Mouse (Mus musculus) lung, postnatal 4 days (tissue): Measurements from ENCODE around the gene Epn3.

ENCODE experiments used
- DNase-seq, 2 experiments: peaks; one replicate each; pipeline ENCODE4 v3.0.0; 2021

Gene Epn3

DNA sequence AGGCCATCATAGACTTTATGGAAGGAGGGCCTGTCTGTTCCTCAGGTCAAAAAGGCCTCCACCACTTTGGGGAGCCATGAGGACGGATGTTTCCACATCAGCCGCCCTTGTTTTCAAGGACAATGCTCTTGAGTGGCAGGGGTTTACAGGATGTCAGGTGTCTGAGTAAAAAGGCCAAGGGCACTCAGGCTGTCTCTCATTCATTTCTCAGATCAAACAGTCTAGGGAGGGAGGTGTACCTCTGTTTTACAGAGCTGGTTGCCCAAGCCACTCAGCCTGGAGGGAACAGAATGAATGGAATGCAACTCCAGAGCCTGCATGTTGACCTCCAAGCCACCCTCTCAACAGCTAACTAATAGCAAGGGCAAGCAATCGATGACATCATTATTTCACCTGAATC, 4.4 kb downstream of the Epn3 start:
- DNase-seq: peak; percentile 57 to 76

DNA sequence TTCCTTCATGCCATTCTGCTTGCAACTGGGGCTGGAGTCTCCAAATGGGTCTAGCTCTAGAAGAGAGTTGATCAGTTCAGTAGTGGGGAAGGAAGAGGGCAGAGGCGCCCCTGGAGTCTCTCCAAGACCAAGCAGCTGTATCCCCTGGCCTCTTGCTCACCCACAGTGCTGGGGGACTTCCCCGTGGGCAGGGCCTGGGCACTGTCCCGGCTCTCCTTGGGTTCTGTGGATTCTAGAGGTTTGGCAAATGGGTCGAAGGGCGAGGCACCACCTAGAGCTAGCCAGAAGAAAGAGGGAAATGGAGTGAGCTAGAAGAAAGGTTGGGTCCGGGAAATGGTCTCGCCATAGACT, 8.1 kb downstream of the Epn3 start:
- DNase-seq: no peak

DNA sequence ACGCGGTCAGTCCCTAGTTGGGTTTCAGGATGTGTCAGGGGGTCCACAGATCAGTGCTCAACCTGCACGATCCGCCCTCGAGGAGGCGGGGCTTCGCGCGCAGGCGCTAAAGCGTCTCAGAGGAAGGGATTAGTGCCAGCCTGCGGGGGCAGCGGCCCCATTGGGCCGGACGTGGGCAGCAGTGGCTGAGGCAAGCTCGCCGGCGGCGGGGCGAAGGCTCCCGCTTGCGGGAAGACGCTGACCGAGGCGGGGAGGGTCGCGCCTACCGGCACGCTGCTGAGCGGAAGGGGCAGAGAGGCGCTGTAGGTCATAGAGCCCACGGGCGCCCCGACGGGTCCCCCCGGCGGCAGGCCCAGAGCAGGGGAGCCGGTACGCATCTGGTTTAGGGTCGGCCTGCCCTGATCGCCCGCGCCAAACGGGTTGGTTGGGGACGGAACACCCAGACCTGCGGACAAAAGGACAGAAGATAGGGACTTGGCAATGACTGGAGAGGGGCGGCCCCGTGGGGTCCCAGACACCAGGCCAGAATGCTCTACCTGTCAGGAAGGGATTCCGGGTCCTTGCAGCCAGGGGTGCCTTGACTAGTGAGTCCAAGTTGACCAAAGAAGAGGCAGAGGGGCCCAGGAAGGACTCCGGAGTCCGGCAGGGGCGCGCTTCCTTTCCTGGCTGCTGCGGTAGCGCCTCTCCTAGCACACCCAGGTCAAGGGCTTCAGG, 8.6 kb downstream of the Epn3 start:
- peak; percentile 55 to 72 for DNase-seq

DNA sequence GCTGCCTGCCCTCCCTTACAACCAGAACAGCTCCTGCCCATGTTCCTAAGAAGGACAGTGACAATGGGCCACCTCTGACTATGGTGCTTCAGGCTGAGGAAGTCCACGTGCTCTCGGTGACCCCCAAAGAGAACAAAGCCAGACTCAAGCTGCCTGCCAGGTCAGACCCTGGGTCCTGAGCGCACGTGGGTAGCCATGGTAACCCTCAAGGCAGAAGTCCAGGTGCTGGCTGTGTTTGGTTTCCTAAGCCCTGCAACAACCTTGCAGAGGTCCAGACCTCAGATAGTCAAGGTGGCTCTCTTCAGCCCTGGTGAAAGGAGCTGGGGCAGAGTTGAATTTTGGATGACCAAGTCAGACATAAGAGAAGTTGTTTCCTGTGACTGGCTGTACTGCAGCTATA, 10.0 kb downstream of the Epn3 start:
- no peak for DNase-seq

DNA sequence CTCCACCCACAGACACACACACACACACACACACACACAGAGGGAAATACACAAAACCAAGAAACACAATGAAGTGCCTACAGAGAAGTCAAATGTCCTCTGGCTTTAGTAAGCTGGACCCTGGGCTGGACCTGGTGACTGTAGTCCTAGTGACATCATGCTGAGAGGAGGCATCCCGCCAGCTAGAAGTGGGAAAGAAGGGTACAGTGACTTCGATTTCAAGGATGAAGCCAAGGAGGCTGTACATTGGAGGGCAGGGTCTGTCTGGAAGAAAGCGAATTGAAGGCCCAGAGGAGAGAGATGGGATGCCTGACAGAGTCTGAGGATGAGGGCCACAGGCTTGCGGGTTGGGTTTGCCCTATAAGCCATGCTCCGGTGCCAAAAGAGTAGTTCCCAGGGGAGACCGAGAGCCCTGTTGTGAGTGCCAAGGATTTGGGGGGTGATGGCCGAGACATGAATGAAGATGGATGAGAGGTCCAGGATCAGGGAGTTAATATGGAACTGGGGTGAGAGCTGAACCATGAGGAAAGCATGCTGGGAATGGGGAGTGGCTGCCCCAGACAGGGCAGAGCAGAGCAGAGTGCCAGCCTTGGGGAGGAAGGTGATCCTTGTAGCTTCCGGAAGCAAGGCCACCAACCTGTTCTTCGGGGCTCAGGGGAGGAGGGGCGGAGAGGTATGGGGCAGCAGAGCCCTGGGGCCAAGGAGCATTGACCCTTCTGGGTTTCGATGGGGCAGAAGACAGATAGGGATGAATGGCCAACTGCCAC, 10.8 kb downstream of the Epn3 start:
- DNase-seq: peak in 1 of 2 experiments; percentile 55

DNA sequence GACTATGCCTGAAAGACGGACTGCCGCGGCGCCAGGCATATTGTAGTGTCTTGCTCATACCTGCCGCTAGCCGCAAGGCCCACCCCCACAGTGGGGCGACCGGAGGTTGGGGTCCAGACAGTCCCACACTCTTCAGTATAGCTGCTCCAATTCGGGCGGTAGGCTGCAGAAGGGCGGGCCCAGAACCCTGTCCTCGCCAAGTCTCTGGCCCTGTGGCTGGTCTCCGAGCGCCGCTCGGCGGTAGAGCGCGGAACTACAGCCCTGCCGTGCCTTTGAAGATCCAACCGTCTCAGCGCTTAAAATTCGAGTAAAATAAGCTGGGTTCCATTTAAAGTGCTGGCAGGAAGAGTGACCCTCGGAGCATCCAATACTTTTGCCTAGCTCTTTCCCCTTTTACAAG, 13.8 kb downstream of the Epn3 start, which contains the start of gene Spata20:
Spata20 (minus strand) TSS at position 179 of the 400 bp plus-strand sequence.
- DNase-seq: peak; percentile 84 to 90

DNA sequence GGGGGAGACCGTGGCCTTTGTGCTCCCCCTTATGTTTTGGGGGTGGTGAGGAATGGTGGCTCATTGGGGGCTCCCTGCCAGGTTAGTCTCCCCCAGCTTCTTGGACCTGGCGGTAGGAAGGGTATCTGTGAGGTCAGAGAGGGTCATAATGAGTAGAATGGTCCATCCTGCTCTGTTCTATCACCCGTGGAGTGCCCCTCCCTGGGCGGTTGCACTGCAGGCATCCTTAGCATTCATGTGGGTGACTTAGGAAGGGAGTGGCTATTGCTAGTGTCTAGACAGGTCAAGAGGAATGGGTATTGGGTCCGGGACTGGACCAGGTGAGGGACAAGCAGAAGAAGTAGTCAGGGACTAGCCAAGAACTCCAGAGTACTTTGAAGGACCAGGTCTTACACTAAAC, 14.6 kb downstream of the Epn3 start:
- DNase-seq: no peak

DNA sequence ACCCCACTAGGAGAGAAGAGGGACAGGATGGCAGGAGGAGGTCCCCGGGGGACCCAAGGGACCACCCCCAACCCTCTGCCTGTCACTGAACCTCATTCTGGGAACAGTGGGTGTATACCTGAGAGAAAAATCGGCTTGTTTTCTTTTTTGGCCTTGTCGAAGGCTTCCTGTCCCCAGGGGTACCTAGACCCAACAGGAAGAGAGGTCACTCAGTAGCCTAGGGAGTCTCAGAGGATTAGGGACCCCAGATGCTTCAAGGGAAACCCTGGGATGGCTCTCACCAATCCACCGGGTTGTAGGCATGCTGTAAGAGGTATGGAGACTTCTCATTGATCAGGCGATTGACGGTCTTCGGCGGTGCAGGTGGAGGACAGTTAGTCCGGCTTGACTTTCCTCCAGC, 15.1 kb downstream of the Epn3 start:
- DNase-seq: no peak

DNA sequence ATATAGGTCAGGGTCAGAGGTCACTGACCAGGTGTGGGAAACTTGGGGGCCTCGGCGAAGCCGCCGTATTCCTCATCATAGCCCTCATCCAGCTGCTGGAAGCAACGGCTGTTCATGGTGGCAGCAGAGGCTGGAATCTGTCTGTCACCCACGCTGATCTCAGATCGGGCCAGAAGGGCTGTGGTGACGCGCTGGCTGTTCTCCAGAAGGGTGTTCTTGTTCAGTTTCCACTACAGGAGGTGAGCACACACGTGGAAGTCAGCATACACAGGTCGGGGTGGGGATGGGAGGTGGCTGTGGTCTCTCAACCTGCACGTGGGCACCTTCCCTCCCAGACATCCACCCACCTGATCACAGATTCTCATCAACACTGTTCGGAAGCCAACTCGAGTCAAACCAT, 15.9 kb downstream of the Epn3 start:
- no peak for DNase-seq

DNA sequence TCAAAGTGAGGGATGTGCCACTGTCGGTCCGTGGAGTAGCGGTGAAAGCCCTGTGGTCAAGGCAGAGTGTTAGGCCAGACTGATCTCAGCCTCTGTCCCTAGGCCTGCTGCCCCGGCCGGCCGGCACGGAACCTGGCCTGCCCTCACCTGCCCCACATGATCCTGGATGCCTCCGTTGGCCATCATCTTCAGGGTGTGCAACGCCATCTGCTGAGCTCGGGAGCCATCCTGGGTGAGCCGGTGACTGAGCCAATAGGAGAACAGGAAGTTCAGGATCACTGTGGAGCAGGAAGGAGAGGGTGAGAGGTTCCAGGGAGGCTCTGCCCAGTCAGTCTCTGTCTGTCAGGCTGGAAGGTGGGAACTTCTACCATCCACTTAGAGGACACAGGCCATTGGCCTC, 16.3 kb downstream of the Epn3 start:
- no peak for DNase-seq

DNA sequence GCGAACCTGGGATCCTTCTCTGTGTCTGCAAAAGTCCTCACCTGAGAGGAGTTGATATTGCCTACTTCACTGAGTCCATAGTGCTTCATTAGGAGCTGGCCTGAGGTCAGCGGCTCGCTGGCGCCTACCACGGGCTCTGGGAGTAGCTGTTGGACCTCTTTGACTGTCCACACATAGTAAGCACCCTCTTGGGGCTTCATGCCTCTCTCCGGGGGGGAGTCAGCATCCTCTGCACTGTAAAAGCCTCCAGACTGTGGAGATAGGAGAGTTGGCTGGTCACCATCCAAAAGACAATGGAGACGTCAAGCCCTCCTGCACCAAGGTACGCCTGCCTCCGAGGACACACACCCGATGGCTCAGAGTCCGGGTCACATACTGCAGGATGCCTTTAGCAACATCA, 17.0 kb downstream of the Epn3 start:
- DNase-seq: no peak

DNA sequence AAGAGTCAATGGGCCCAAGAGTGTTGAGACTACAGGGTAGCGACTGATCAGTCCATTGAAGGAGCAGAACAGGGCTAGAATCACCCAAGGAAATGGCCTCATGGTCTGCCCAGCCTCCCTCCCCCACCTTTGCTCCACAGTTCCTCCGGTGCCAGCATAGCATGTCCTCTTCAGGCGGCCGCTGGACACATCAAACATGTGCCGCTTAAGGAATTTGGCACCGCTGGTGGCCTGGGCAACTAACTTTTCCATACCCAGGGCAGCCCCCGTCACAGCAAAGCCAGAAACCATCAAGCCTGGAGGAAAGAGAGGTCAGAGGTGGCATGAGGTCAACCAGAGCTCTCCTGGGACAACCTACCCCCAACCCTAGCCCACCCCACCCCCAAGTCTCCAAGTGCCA, 17.8 kb downstream of the Epn3 start:
- DNase-seq: no peak

DNA sequence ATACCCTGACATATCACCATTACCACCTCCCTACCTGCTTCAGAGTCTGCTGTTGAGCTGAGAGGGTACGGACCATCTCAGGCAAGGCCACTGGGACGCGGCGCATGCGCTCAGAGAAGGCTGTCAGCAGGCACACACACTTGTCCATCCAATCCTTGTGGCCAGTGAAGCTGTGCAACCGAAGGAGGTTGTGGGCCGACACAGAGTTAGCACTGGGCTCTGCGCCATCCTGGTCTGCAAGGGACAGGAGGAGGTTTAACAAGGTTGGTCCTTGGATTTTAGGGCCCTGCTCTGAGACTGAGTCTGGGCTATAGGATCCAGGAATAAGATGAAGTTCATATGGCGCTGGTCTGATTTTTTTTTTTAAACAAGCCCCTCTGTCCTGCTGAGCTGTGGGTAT, 19.4 kb downstream of the Epn3 start:
- DNase-seq: no peak

DNA sequence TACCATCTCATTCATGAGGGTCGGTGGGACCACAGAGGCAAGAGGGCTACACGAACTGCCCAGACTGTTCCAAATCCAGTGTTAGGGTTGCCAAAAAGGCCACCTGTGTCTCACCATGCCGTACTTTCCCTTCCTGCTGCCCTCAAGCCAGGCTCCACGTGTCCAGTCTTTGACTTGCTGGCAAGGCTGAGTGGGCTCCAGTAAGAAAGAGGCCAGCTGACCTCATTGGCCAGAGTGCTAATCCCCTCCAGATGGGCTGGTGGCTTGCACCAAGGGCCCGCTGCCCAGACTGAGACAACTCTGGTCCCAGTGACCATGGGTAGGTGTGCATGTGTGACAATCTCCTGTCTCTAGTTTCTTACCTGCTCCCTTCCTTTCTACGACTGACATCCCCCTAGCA, 22.1 kb downstream of the Epn3 start:
- no peak for DNase-seq

DNA sequence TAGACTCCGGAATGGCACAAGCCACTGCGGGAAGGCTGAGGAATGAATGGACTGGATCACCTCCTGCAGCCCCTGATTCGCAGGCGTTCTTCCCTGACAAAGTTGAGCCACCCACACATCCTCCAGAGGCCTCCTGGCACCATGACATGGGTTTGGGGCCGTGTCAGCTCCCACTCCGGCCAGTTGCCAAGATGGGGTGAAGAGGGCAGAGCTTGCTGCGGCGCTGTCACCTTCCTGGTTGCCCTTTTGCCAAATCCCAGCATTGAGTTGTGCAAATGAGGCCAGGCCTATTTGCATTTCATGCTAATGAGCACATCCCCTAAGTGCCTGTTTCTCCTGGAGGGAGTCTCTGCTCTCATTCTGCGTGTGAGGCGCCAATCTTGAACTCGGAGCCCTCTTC, 24.1 kb downstream of the Epn3 start:
- peak in 1 of 2 experiments; percentile 43 for DNase-seq

DNA sequence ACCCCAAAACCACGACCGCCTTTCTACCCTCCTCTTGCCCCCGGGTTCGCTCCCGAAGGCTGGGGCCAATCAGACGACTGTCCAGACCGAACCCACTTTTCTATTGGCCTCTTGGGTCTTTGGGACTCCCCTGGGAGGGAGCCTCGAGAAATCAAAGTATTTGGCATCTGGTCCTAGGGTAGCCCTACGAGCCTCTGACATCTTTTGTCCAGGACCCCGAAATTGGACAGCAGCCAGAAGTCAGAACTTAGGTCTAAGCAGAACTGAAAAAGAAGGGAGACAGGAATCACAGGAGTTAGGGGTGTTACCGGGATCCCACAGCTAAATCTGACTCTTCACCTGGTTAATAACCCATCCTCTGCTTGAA, 25.2 kb downstream of the Epn3 start:
- DNase-seq: no peak

DNA sequence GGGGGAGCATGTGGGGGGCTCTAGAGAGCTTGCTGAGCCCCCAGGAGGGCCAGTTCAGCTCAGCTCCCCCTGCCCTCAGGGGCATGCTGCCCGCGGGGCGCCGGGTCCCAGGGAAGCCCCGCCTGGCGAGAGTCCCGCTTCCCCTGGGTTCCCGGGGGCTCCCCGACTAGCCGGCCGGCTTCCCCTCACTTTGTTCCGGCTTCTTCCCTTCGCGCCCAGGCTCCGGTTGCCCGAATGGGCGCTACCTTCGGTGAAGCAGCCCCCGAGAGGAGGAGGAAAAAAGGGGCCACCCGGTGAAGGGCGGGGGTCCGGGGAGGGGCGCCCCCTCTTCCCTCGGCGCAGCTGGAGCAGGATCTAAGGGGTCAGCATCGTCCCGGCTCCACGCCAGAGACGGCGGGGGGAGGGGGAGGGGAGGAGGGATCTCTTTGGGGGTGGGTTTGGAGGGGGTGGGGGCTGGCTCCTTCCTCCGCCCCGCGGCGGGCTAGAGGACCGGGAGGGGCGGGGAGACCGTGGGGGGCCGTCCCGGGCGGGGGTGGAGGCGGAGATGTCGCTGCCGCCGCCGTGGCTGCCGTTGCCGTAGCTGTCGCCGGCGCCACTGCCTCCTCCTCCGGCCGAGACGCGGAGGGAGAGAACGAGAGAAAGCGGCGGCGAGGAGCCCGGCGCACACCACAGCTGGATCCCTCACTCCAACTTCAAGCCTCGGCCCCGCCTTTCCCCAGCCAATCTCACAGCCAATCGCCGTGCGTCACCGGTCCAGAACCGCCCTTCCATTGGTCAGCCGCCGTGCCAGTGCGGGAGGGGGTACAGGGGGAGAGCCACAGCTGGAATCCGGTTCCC, 25.8 kb downstream of the Epn3 start, which contains the start of gene Cacna1g:
Cacna1g (minus strand) TSS at position 492 of the 837 bp plus-strand sequence.
- peak; percentile 90 to 92 for DNase-seq

DNA sequence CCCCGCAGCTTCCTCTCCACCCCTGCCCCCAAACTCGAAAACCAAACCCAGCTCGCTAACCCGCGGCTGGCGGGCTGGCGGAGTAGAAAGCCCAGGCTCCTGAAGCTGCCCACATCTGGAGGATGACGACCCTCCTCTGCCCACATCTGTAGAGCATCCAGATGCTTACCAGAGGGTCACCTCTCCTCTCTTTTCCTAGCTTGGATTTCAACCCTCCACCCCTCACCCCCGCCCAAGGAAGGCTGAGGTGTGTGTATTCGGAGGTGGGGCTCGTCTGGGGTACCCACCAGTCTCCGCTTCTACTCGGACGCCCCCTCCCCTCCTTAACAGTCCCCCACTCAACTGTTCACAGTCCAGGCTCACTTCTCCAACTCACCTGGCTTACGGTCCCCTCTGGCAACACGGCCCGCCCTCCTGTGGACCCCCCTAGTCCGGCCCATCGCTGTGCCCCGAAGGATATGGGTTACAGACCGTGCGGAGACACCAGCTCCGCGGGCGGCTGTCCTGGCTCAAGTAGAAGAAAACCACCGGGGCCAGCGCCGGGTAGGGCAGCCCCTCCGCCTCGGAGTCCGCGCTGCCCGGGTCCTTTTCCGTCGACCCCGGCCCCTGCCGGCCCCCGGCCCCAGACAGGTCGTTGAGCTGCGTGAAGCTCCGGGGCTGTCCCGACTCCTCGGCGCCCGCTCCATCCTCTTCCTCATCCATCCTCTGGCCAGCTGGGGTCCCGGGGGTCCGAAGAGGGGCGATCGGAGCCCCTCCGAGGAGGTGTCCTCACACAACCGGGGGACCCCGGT, 26.7 kb downstream of the Epn3 start:
- DNase-seq: no peak

DNA sequence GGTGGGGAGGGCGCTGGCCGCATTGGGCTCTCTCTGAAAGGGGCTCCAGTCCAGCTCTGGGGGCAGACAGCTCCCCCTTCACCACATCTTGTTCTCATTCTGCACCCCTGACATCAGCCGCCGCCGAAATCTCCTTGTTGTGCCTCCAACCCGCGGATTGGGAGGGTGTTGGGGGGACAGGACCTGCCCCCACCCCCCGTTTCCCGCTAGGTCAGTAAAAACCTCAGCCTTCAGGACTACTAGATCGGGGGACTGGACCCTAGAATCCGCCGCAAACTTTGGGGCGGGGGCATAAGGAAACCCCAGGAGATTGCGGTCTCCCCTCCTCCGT, 27.2 kb downstream of the Epn3 start:
- no peak for DNase-seq

DNA sequence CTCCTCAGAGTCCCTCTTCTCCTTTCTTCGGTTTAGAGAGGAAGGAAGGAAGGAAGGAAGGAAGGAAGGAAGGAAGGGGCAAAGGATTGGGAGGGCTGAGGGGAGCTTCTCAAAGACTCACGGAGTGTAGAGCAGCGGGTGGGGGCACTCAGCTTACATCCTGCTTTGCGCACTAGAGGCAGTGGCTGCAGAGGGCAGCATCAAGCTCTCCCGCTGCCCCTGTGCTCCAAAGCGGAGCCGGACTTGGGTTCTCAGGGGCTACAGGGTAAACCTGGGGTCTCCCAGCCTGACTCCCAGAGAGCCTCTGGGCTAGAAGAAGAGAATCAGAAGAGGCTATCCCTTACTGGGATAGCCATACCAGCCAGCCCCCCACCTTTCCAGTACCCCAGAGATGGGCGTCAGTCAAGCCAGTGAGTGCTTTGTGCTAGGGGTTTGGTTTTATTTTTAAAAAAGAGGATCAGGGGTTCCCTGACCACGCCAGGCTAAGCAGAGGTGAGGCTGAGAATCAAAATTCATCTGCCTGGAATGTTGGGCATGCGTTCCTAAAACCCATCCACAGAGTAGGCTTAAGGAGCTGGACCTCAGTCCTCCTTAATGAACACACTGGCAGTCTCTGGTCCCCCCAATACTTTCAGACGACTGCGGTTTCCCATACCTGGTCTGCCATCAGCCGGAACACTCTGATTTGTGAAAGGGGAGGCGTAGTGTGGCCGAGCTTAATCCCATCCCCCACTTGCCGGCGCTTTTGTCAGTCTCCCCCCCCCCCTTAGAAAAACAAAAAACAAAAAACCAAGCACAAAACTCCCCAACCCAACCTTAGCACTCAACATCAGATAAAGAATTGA, 27.8 kb downstream of the Epn3 start:
- DNase-seq: no peak

DNA sequence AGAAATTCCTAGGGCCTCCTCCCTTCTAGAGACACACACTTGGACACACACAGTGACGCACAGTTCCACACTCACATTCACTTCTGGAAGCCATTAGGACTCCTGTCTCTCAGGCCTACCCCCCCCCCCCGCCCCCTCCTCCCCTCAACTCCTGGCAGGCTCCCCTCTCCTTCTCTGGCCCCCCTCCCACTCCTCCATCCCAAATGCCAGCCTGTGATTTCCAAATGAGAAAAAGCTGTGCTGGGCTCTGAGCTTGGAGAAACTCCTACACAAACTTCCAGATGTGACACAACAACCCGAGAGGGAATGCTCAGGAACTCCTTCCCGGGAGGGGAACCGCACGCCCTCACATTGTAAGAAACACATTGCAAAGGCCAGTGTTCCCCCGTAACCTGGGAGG, 29.4 kb downstream of the Epn3 start:
- no peak for DNase-seq
